Mouse (Mus musculus) hindbrain, postnatal 0 days (tissue): ENCODE measurements around the gene Ltbp2. TPM values are rescaled to one million over a fixed set of nuclear protein-coding genes. Genes with fewer than 3 reads are reported as not detected.

Source experiments
- ATAC-seq: fragments of 200-750 bp; cut with Nextera tagmentation; 2 replicates; pipeline ENCODE4 v1.8.0; 2017; ENCODE audit warnings: mild to moderate bottlenecking, moderate TSS enrichment, moderate library complexity
- DNase-seq: peaks from one replicate; pipeline ENCODE4 v3.0.0-alpha.2; 2015; ENCODE audit warnings: low spot score
- H3K27ac ChIP-seq: fragments of 300-500 bp; sonication (generic); 2 replicates; pipeline ENCODE4 v1.5.1; 2014; ENCODE audit warnings: mild to moderate bottlenecking
- H3K27me3 ChIP-seq: fragments of 300-500 bp; sonication (generic); 2 replicates; pipeline ENCODE4 v1.6.1; 2014; ENCODE audit warnings: low read length, mixed read lengths; ENCODE audit not compliant: insufficient read depth
- H3K36me3 ChIP-seq: fragments of 300-500 bp; sonication (generic); 2 replicates; pipeline ENCODE4 v1.6.1; 2014; ENCODE audit warnings: low read length, mixed read lengths; ENCODE audit not compliant: insufficient read depth
- H3K4me1 ChIP-seq: fragments of 300-500 bp; sonication (generic); 2 replicates; pipeline ENCODE4 v1.6.1; 2014; ENCODE audit warnings: antibody characterized with exemption, low read length, mixed read lengths; ENCODE audit not compliant: insufficient read depth
- H3K4me2 ChIP-seq: fragments of 300-500 bp; sonication (generic); 2 replicates; pipeline ENCODE4 v1.6.1; 2014; ENCODE audit warnings: low read depth, mild to moderate bottlenecking, low read length, moderate library complexity, mixed read lengths
- H3K4me3 ChIP-seq: fragments of 300-500 bp; sonication (generic); 2 replicates; pipeline ENCODE4 v1.5.1; 2014; ENCODE audit warnings: low read length
- H3K9ac ChIP-seq: fragments of 300-500 bp; sonication (generic); replicated peaks from 2 replicates; pipeline ENCODE4 v1.6.1; 2014; ENCODE audit warnings: mild to moderate bottlenecking, low read length, moderate library complexity, mixed read lengths
- H3K9me3 ChIP-seq: fragments of 300-500 bp; sonication (generic); 2 replicates; pipeline ENCODE4 v1.6.1; 2016; ENCODE audit warnings: low read length, mixed read lengths
- CTCF ChIP-seq: IDR thresholded peaks from 2 replicates; pipeline ENCODE4 v1.5.1; 2016; ENCODE audit warnings: antibody characterized with exemption, control low read depth, low read depth
- WGBS: fragments of 180-500 bp; shearing (Covaris S2); extraction: QIAGEN DNeasy Blood & Tissue Kit; methylation state at CpG from one replicate; pipeline ENCODE4 v1.1.7; 2014; 5-methylcytosine and 5-hydroxymethylcytosine counted together
- polyA plus RNA-seq: library from polyadenylated mRNA; unstranded; fragments of >200 nt; fragmentation: Nextera tagmentation; extraction: Ambion mirVana; gene quantifications from 2 replicates; pipeline ENCODE4 v1.2.1, GENCODE M21; 2015
- total RNA-seq: library from RNA; depleted of rRNA; stranded (reverse); fragments of >200 nt; gene quantifications from 2 replicates; pipeline ENCODE4 v1.2.3, GENCODE M21; 2014

Ltbp2 gene
- total and polyA plus RNA-seq, 2 experiments from 2014 or later: 0.21 to 2.9 TPM

DNA sequence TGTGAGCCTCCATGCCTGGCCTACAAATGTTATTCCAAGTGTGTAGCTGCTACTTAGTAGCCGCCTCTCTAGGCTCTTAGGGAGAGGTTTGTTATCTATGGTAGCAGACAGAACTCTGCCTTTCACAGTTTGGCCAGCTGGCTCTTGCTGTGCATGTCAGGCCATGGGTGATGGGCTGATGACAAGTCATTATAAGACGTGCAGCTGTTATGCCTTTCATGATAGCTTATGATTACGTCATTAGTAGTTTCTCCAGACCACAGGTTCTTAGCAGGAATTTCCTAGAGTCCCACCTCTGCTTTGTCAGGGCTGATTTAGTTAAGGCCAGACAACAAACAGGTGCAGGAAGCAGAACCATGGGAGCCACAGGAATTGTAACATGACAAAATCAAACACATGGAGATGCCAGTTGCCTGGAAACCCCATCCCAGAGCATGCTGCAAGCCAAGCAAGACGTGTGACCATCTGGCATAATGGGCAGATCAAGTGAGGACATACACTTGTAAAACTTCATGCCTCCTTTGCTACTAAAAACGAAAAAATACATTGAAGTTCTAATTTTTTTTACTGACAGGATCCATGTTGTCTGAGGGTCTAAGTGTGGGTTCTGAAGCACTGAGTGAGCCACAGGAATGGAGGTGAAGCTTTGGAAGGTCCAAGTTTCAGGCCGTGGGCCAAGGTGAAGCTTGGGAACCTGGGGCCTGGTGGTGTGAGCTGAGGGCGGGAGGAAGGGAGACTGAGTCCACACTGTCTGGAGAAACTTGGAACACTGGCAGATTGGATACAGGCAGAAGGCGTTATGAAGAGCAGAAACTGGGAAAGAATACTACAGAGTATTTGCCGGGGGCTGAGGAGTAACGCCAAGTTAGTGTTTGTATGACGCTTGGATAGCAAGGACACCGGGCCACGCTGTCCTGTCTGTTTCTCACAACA, 56.8 kb downstream of the Ltbp2 start:
- no peaks in the 10 kb centered on the region for H3K36me3 ChIP-seq
- no peak overlapping the region for H3K9ac ChIP-seq
- H3K4me2 ChIP-seq: no peak overlapping the region
- no peak for TF ChIP-seq CTCF
- WGBS: 70% methylated on average over 13 of the region's 13 CpGs
- no peaks in the 10 kb centered on the region for H3K27me3 ChIP-seq
- ATAC-seq (peak; percentile 69; the same call in 1 of the 2 replicates), DNase-seq (peak; percentile 36)
- no peak overlapping the region for H3K4me3 ChIP-seq
- 0 out of 2 replicates have a peak, but pooled peaks cover 7% of the 10 kb centered on the region for H3K4me1 ChIP-seq
- H3K9me3 ChIP-seq: no peaks in the 10 kb centered on the region
- 0 out of 2 replicates have a peak overlapping the region, but pooled peaks have one; percentile 11 for H3K27ac ChIP-seq

DNA sequence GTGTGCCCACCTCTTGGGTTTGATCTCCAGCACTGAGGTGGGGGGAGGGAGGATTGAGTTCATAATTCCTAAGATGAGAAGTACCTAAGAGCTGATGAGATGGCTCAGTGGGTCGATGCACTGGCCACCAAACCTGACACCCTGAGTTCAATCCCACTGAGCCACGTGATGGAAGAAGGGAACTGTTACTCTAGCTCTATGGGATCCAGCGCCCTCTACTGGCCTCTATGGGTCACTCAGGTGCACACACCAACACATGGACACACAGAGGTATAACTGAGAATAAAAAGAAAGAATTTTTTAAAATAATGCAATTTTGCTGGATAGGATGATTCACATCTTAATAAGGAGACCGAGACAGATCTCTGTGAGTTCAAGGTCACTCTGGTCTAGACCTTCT, 57.8 kb downstream of the Ltbp2 start:
- no peak for ATAC-seq
- no peaks in the 10 kb centered on the region for H3K4me1 ChIP-seq
- 0 out of 2 replicates have a peak, but pooled peaks have one; percentile 14 for TF ChIP-seq CTCF
- WGBS: 68% methylated on average over 4 of the region's 4 CpGs
- no peaks in the 10 kb centered on the region for H3K27me3 ChIP-seq
- H3K9ac ChIP-seq: no peak overlapping the region
- H3K9me3 ChIP-seq: no peaks in the 10 kb centered on the region
- no peak for DNase-seq
- 0 out of 2 replicates have a peak overlapping the region, but pooled peaks have one; percentile 11 for H3K27ac ChIP-seq
- no peak overlapping the region for H3K4me2 ChIP-seq
- H3K4me3 ChIP-seq: no peak overlapping the region
- no peaks in the 10 kb centered on the region for H3K36me3 ChIP-seq

DNA sequence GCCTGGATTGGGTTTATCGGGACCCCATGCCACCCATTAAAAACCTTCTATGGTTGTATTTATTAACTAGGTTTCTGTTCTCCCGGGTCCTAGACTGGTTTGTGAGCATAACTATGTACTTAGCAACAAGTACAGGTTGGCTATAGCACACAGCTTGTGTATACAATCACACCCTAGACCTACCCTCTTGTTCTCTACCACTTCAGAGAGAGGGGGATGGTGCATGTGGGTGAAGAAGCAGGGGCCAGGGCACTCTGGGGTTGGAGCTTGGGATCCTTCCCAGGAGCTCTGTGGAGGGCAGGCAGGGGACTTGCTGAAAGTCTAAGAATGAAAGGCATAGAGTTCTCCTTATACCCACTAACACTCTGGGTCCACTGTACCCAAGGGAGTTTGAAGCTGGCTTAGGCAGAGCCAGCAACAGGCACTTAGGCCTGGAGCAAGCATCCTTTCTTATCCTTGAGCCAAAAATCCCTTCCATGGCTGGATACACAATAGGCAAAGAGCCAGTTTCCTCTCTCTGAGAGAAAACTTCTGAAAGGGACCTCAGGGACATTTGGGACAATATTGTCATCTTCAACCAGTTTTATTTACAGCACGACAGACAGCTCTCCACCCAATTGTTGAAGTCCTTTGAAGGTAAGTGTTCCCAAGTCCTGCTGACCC, 61.5 kb downstream of the Ltbp2 start:
- Histone ChIP-seq H3K27me3 (no peaks in the 10 kb centered on the region), H3K4me1 (no peaks in the 10 kb centered on the region), H3K4me3 (no peak overlapping the region), H3K36me3 (no peaks in the 10 kb centered on the region), H3K9me3 (no peaks in the 10 kb centered on the region), H3K9ac (no peak overlapping the region), H3K27ac (no peak overlapping the region), H3K4me2 (no peak overlapping the region)
- DNase-seq (no peak), ATAC-seq (no peak)
- 79% methylated on average over 3 of the region's 3 CpGs for WGBS
- no peak for TF ChIP-seq CTCF

DNA sequence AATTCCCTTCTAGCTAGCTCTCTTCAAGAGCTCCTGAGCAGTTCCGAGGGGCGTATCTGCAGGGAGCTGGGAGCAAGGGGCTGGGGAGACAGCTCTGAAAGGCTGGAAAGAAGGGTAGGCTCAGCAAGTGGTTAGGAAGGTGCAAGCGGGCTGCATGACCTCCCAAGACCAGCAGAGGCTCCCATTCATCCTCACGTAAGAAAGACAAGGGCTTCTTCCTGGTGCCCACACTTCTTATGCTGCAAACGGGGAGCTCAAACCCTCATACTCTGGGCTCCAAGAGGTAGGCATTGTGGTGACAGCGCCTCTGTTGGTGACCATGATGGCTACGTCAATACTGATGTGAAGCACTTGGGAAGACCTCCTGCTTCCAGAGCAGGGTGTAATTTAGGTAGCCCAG, 62.6 kb downstream of the Ltbp2 start:
- no peak overlapping the region for H3K4me3 ChIP-seq
- no peaks in the 10 kb centered on the region for H3K4me1 ChIP-seq
- WGBS: 50% methylated on average over 7 of the region's 7 CpGs
- TF ChIP-seq CTCF: peak; percentile 52
- H3K9ac ChIP-seq: no peak overlapping the region
- DNase-seq (no peak), ATAC-seq (no peak)
- H3K27me3 ChIP-seq: no peaks in the 10 kb centered on the region
- H3K27ac ChIP-seq: no peak overlapping the region
- H3K36me3 ChIP-seq: no peaks in the 10 kb centered on the region
- no peaks in the 10 kb centered on the region for H3K9me3 ChIP-seq
- no peak overlapping the region for H3K4me2 ChIP-seq

DNA sequence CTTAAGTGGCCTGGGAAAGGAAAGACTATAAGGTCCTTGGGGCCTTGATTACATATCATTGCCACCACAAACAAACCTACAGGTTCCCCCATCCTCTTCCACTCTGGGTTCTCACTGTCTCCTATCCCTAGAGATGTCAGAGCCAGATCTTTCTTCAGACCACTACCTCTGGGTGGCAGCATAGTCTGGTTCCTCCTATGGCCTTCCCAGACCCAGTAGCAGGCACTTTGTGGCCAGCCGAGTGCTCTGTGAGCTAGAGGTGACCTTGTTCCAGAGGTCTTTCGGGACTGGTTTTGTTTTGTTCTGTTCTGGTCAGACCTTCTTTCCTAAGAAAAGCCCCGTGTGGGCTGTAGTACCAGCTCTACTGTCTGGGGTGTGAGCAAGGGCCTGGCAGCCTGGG, 64.3 kb downstream of the Ltbp2 start:
- H3K27ac ChIP-seq: no peak overlapping the region
- no peak for ATAC-seq
- DNase-seq: no peak
- no peaks in the 10 kb centered on the region for H3K27me3 ChIP-seq
- no peaks in the 10 kb centered on the region for H3K4me1 ChIP-seq
- H3K4me3 ChIP-seq: no peak overlapping the region
- TF ChIP-seq CTCF: peak; percentile 35; the same call in 1 of the 2 replicates
- H3K9me3 ChIP-seq: no peaks in the 10 kb centered on the region
- H3K4me2 ChIP-seq: no peak overlapping the region
- no peak overlapping the region for H3K9ac ChIP-seq
- 62% methylated on average over 3 of the region's 3 CpGs for WGBS
- no peaks in the 10 kb centered on the region for H3K36me3 ChIP-seq

DNA sequence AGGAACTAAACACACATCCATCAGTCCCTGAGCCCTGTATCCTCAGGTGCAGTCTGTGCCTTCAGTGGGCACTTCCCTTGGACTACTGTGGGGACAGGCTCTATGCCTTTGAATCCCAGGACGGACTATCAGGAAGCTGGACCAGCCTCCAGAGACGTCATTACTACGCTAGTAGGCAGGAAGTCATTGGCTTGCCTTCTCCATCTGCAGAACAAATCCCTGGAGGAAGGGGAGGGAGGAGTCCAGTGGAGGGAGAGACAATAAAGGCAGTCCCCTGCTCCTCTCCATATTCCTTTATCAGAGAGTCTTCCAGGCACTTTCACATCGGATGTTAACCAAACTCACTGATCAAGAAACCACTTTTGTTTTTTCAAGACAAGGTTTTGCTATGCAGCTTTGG, 64.8 kb downstream of the Ltbp2 start:
- Histone ChIP-seq H3K4me3 (no peak overlapping the region), H3K27me3 (no peaks in the 10 kb centered on the region), H3K9me3 (no peaks in the 10 kb centered on the region), H3K4me2 (no peak overlapping the region), H3K4me1 (no peaks in the 10 kb centered on the region), H3K27ac (no peak overlapping the region), H3K36me3 (no peaks in the 10 kb centered on the region), H3K9ac (no peak overlapping the region)
- TF ChIP-seq CTCF: no peak
- ATAC-seq (no peak), DNase-seq (no peak)
- WGBS: 67% methylated on average over 4 of the region's 4 CpGs
